Mouse (Mus musculus): ENCODE results near the gene Mast2. TPM values are rescaled to one million over a fixed set of nuclear protein-coding genes. Genes with fewer than 3 reads are reported as not detected.

Mast2 gene
- polyA plus RNA-seq, 1 experiment: 60.2 TPM

GRCm38 (mm10) chr4:116329256-116329655, 134.7 kb downstream of the Mast2 start:
- H3K27ac ChIP-seq (ENCODE audit: insufficient read depth, low read length): no peak overlapping the region
- no peak overlapping the region for H3K9ac ChIP-seq (ENCODE audit: low read depth, poor library complexity, severe bottlenecking)
- no peak overlapping the region for H3K4me3 ChIP-seq (ENCODE audit: low read depth, low read length)
- no peaks in the 10 kb centered on the region for H3K4me1 ChIP-seq (ENCODE audit: control insufficient read depth, insufficient read depth, low read length)
- no peak for TF ChIP-seq CTCF (IDR thresholded peaks at IDR 0.05; ENCODE audit: low read depth, low read length)
- no peak for TF ChIP-seq EP300 (IDR thresholded peaks at IDR 0.05; ENCODE audit: insufficient read depth, low read depth, low read length)
- no peak for TF ChIP-seq POLR2A (IDR thresholded peaks at IDR 0.05; ENCODE audit: insufficient read depth, low read length)
- no peaks in the 10 kb centered on the region for H3K9me3 ChIP-seq (replicated peaks; ENCODE audit: control insufficient read depth, insufficient read depth, low read length, poor library complexity, severe bottlenecking)
- no peaks in the 10 kb centered on the region for H3K27me3 ChIP-seq (ENCODE audit: control insufficient read depth, insufficient read depth, low read length, poor library complexity, severe bottlenecking)
- H3K36me3 ChIP-seq (ENCODE audit: control insufficient read depth, insufficient read depth, low read length, poor library complexity, severe bottlenecking): peaks cover 3% of the 10 kb centered on the region

- Histone ChIP-seq H3K4me3 (ENCODE audit: low read depth, low read length) (no peak overlapping the region), H3K27me3 (ENCODE audit: control insufficient read depth, insufficient read depth, low read length, poor library complexity, severe bottlenecking) (no peaks in the 10 kb centered on the region), H3K36me3 (ENCODE audit: control insufficient read depth, insufficient read depth, low read length, poor library complexity, severe bottlenecking) (peaks cover 13% of the 10 kb centered on the region), H3K9me3 (replicated peaks; ENCODE audit: control insufficient read depth, insufficient read depth, low read length, poor library complexity, severe bottlenecking) (no peaks in the 10 kb centered on the region), H3K9ac (ENCODE audit: low read depth, poor library complexity, severe bottlenecking) (no peak overlapping the region), H3K4me1 (ENCODE audit: control insufficient read depth, insufficient read depth, low read length) (no peaks in the 10 kb centered on the region), H3K27ac (ENCODE audit: insufficient read depth, low read length) (no peak overlapping the region)
- no peak for TF ChIP-seq CTCF (IDR thresholded peaks at IDR 0.05; ENCODE audit: low read depth, low read length)
- TF ChIP-seq EP300 (IDR thresholded peaks at IDR 0.05; ENCODE audit: insufficient read depth, low read depth, low read length): no peak
- TF ChIP-seq POLR2A (IDR thresholded peaks at IDR 0.05; ENCODE audit: insufficient read depth, low read length): no peak
Measured at GRCm38 (mm10) chr4:116322127-116322526, 141.9 kb downstream of the Mast2 start.

GRCm38 (mm10) chr4:116317575-116317974, 146.4 kb downstream of the Mast2 start:
- H3K36me3 ChIP-seq (ENCODE audit: control insufficient read depth, insufficient read depth, low read length, poor library complexity, severe bottlenecking): peaks cover 25% of the 10 kb centered on the region
- H3K4me3 ChIP-seq (ENCODE audit: low read depth, low read length): no peak overlapping the region

GRCm38 (mm10) chr4:116304551-116304950, 159.4 kb downstream of the Mast2 start:
- Histone ChIP-seq H3K4me1 (ENCODE audit: control insufficient read depth, insufficient read depth, low read length) (no peaks in the 10 kb centered on the region), H3K9me3 (replicated peaks; ENCODE audit: control insufficient read depth, insufficient read depth, low read length, poor library complexity, severe bottlenecking) (no peaks in the 10 kb centered on the region), H3K4me3 (ENCODE audit: low read depth, low read length) (no peak overlapping the region), H3K9ac (ENCODE audit: low read depth, poor library complexity, severe bottlenecking) (no peak overlapping the region), H3K27me3 (ENCODE audit: control insufficient read depth, insufficient read depth, low read length, poor library complexity, severe bottlenecking) (no peaks in the 10 kb centered on the region), H3K36me3 (ENCODE audit: control insufficient read depth, insufficient read depth, low read length, poor library complexity, severe bottlenecking) (peaks cover 6% of the 10 kb centered on the region; the same call in 1 of the 2 replicates), H3K27ac (ENCODE audit: insufficient read depth, low read length) (no peak overlapping the region)
- TF ChIP-seq POLR2A (IDR thresholded peaks at IDR 0.05; ENCODE audit: insufficient read depth, low read length): no peak
- no peak for TF ChIP-seq CTCF (IDR thresholded peaks at IDR 0.05; ENCODE audit: low read depth, low read length)

More at GRCm38 (mm10) chr4:116317575-116317974, 146.4 kb downstream of the Mast2 start:
- no peaks in the 10 kb centered on the region for H3K9me3 ChIP-seq (replicated peaks; ENCODE audit: control insufficient read depth, insufficient read depth, low read length, poor library complexity, severe bottlenecking)
- no peak overlapping the region for H3K9ac ChIP-seq (ENCODE audit: low read depth, poor library complexity, severe bottlenecking)
- TF ChIP-seq POLR2A (IDR thresholded peaks at IDR 0.05; ENCODE audit: insufficient read depth, low read length): no peak
- TF ChIP-seq EP300 (IDR thresholded peaks at IDR 0.05; ENCODE audit: insufficient read depth, low read depth, low read length): no peak
- TF ChIP-seq CTCF (IDR thresholded peaks at IDR 0.05; ENCODE audit: low read depth, low read length): no peak
- no peaks in the 10 kb centered on the region for H3K4me1 ChIP-seq (ENCODE audit: control insufficient read depth, insufficient read depth, low read length)
- no peak overlapping the region for H3K27ac ChIP-seq (ENCODE audit: insufficient read depth, low read length)
- H3K27me3 ChIP-seq (ENCODE audit: control insufficient read depth, insufficient read depth, low read length, poor library complexity, severe bottlenecking): no peaks in the 10 kb centered on the region

- H3K27ac ChIP-seq (ENCODE audit: insufficient read depth, low read length): no peak overlapping the region
- H3K4me3 ChIP-seq (ENCODE audit: low read depth, low read length): no peak overlapping the region
- no peaks in the 10 kb centered on the region for H3K36me3 ChIP-seq (ENCODE audit: control insufficient read depth, insufficient read depth, low read length, poor library complexity, severe bottlenecking)
- TF ChIP-seq EP300 (IDR thresholded peaks at IDR 0.05; ENCODE audit: insufficient read depth, low read depth, low read length) (no peak), CTCF (IDR thresholded peaks at IDR 0.05; ENCODE audit: low read depth, low read length) (no peak), POLR2A (IDR thresholded peaks at IDR 0.05; ENCODE audit: insufficient read depth, low read length) (no peak)
- no peaks in the 10 kb centered on the region for H3K4me1 ChIP-seq (ENCODE audit: control insufficient read depth, insufficient read depth, low read length)
- no peaks in the 10 kb centered on the region for H3K9me3 ChIP-seq (replicated peaks; ENCODE audit: control insufficient read depth, insufficient read depth, low read length, poor library complexity, severe bottlenecking)
- H3K9ac ChIP-seq (ENCODE audit: low read depth, poor library complexity, severe bottlenecking): no peak overlapping the region
- H3K27me3 ChIP-seq (ENCODE audit: control insufficient read depth, insufficient read depth, low read length, poor library complexity, severe bottlenecking): no peaks in the 10 kb centered on the region
Measured at GRCm38 (mm10) chr4:116300878-116301355, 163.1 kb downstream of the Mast2 start.

GRCm38 (mm10) chr4:116293296-116293695, 170.7 kb downstream of the Mast2 start:
- Histone ChIP-seq H3K27ac (ENCODE audit: insufficient read depth, low read length) (no peak overlapping the region), H3K4me1 (ENCODE audit: control insufficient read depth, insufficient read depth, low read length) (no peaks in the 10 kb centered on the region), H3K36me3 (ENCODE audit: control insufficient read depth, insufficient read depth, low read length, poor library complexity, severe bottlenecking) (no peaks in the 10 kb centered on the region), H3K9me3 (replicated peaks; ENCODE audit: control insufficient read depth, insufficient read depth, low read length, poor library complexity, severe bottlenecking) (no peaks in the 10 kb centered on the region), H3K27me3 (ENCODE audit: control insufficient read depth, insufficient read depth, low read length, poor library complexity, severe bottlenecking) (no peaks in the 10 kb centered on the region), H3K9ac (ENCODE audit: low read depth, poor library complexity, severe bottlenecking) (no peak overlapping the region), H3K4me3 (ENCODE audit: low read depth, low read length) (no peak overlapping the region)
- TF ChIP-seq CTCF (IDR thresholded peaks at IDR 0.05; ENCODE audit: low read depth, low read length) (no peak), EP300 (IDR thresholded peaks at IDR 0.05; ENCODE audit: insufficient read depth, low read depth, low read length) (no peak), POLR2A (IDR thresholded peaks at IDR 0.05; ENCODE audit: insufficient read depth, low read length) (no peak)
